Mouse (Mus musculus) neural tube, embryonic 15.5 days (tissue): ENCODE data around the gene Haghl. TPM values are rescaled to one million over a fixed set of nuclear protein-coding genes. Genes with fewer than 3 reads are reported as not detected.
A peak's percentile ranks its signal among the peaks of the same experiment; 100 is the strongest.

ENCODE experiments used
- ATAC-seq: fragments of 200-750 bp; cut with Nextera tagmentation; 2 replicates; pipeline ENCODE4 v1.8.0; 2017; ENCODE audit warnings: mild to moderate bottlenecking, moderate TSS enrichment, moderate library complexity; ENCODE audit not compliant: low FRiP score
- H3K27ac ChIP-seq: fragments of 300-500 bp; sonication (generic); replicated peaks from 2 replicates; pipeline ENCODE4 v1.5.1; 2015; ENCODE audit warnings: mild to moderate bottlenecking, inconsistent platforms
- H3K27me3 ChIP-seq: fragments of 300-500 bp; sonication (generic); replicated peaks from 2 replicates; pipeline ENCODE4 v1.6.1; 2015; ENCODE audit warnings: inconsistent platforms
- H3K36me3 ChIP-seq: fragments of 300-500 bp; sonication (generic); 2 replicates; pipeline ENCODE4 v1.6.1; 2015; ENCODE audit warnings: inconsistent platforms
- H3K4me1 ChIP-seq: fragments of 300-500 bp; sonication (generic); 2 replicates; pipeline ENCODE4 v1.6.1; 2015; ENCODE audit warnings: inconsistent platforms
- H3K4me2 ChIP-seq: fragments of 300-500 bp; sonication (generic); 2 replicates; pipeline ENCODE4 v1.6.1; 2015; ENCODE audit warnings: inconsistent platforms, mild to moderate bottlenecking, moderate library complexity
- H3K4me3 ChIP-seq: fragments of 300-500 bp; sonication (generic); replicated peaks from 2 replicates; pipeline ENCODE4 v1.5.1; 2015; ENCODE audit warnings: mild to moderate bottlenecking, inconsistent platforms
- H3K9ac ChIP-seq: fragments of 300-500 bp; sonication (generic); replicated peaks from 2 replicates; pipeline ENCODE4 v1.6.1; 2015; ENCODE audit warnings: mild to moderate bottlenecking, inconsistent platforms
- H3K9me3 ChIP-seq: fragments of 300-500 bp; sonication (generic); replicated peaks from 2 replicates; pipeline ENCODE4 v1.6.1; 2016; ENCODE audit warnings: inconsistent platforms
- WGBS: fragments of 180-500 bp; shearing (Covaris S2); methylation state at CpG from one replicate; pipeline ENCODE4 v1.1.7; 2015; ENCODE audit warnings: mixed read lengths; 5-methylcytosine and 5-hydroxymethylcytosine counted together
- polyA plus RNA-seq: library from polyadenylated mRNA; unstranded; fragments of >200 nt; fragmentation: Nextera tagmentation; extraction: Ambion mirVana; gene quantifications from 2 replicates; pipeline ENCODE4 v1.2.1, GENCODE M21; 2015

The Haghl gene
- polyA plus RNA-seq, 1 experiment from 2014 or later, result 153 TPM

DNA sequence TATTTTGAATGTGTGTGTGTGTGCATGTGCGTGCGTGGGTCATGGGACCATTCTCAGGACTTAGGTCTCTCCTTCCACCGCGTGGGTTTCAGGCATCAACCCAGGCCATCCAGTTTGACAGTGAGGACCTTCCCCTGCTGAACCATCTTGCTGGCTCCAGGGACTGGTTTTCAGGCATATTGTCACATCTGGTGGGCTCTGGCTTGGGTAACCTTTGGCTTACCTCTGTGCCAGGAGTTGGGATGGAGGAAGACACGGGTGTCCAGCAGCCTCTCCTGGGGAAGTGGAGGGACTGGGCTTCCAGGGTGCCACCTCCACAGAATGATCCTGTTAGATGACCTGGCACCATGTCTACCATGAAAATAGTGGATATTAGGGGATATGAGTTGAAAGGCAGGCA, 7.5 kb downstream of the Haghl start:
- Histone ChIP-seq H3K4me2 (no peak overlapping the region), H3K4me3 (no peak overlapping the region), H3K4me1 (peaks cover 27% of the 10 kb centered on the region), H3K27me3 (no peaks in the 10 kb centered on the region), H3K27ac (no peak overlapping the region), H3K9ac (no peak overlapping the region), H3K36me3 (peaks cover 34% of the 10 kb centered on the region), H3K9me3 (no peaks in the 10 kb centered on the region)
- no peak for ATAC-seq
- WGBS, result 94% methylated on average over 5 of the region's 5 CpGs

DNA sequence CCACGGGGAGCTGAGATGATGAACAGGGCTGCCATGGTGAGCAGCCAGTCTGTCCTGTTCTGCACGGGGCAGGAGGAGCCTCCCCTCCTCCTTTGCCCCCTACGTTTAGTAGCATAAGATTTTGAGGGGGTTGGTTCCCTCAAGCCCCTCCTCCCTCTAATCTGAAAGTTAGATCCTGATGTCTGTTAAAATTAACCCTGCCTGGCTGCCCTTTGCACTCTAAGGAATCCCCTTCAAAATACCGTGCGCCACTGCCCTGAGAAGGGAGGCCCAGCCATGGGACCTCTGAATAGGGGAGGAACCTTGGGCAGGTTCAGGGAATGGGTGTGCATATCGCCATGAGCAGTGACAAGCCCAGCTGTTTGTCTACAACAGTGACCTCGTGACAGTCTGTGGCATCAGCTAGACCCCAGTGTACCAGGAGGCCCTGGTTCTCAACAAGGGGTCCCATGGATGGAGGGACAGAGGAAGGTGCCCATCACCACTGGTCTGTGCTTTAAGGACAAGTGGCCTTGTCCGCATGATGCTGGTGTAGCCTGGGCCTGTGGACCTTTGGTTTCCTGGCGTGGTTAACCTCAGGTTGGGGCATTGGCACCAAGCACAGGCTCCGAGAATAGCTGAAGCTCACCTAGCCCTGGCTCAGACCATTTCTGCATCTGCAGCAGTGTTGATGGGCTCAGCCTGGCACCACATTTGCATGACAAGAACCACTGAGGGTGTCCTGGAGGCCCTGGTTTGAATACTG, 10.0 kb downstream of the Haghl start:
- ATAC-seq, result no peak

DNA sequence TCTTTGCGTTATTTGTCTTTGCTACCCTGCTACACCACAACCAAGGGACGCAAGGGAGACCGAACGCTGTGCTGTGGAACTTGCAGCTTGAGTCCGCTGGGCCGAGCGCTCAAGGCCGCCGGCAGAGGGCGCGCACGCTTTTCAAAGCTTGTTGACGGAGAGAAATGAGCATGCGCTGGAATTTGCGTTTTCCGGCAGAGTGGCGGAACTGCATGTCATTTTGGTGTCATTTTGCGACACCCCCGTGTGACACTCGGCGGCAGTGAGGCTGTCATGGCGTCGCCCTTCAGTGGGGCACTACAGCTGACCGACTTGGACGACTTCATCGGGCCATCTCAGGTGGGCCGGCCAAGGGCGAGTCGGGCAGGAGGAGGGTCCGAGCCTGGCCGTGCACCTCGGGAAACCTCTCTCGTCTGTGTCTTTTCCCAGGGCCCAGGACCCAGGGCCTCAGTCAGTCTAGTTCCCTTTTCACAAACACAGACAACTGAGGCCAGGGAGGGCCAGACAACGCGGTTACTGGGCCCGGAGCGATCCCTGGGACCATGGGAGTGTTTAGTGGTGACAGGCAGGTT, 11.8 kb downstream of the Haghl start, which contains the start of gene Narfl:
Gene Narfl (plus strand): TSS at position 228 of the 572 bp plus-strand sequence.
- peak within 1 kb of the TSS; percentile 73 for H3K4me2 ChIP-seq
- H3K9ac ChIP-seq, result peak within 1 kb of the TSS; percentile 86
- 0 out of 2 replicates have a peak, but pooled peaks cover 3% of the 10 kb centered on the region for H3K36me3 ChIP-seq
- H3K27ac ChIP-seq, result peak within 1 kb of the TSS; percentile 46; the same call in 1 of the 2 replicates
- WGBS, result under 1% methylated on average over 37 of the region's 37 CpGs
- H3K27me3 ChIP-seq, result peaks cover 6% of the 10 kb centered on the region; the same call in 1 of the 2 replicates
- H3K4me1 ChIP-seq, result peaks cover 21% of the 10 kb centered on the region
- H3K4me3 ChIP-seq, result peak within 1 kb of the TSS; percentile 80
- ATAC-seq, result peak; percentile 89
- no peaks in the 10 kb centered on the region for H3K9me3 ChIP-seq

More for the DNA sequence above, 10.0 kb downstream of the Haghl start:
- H3K4me2 ChIP-seq, result no peak overlapping the region
- no peaks in the 10 kb centered on the region for H3K9me3 ChIP-seq
- H3K36me3 ChIP-seq, result 0 out of 2 replicates have a peak, but pooled peaks cover 9% of the 10 kb centered on the region
- H3K4me3 ChIP-seq, result no peak overlapping the region
- H3K9ac ChIP-seq, result no peak overlapping the region
- no peaks in the 10 kb centered on the region; the same call in 1 of the 2 replicates for H3K27me3 ChIP-seq
- peaks cover 21% of the 10 kb centered on the region for H3K4me1 ChIP-seq
- H3K27ac ChIP-seq, result no peak overlapping the region
- WGBS, result 85% methylated on average over 10 of the region's 10 CpGs

DNA sequence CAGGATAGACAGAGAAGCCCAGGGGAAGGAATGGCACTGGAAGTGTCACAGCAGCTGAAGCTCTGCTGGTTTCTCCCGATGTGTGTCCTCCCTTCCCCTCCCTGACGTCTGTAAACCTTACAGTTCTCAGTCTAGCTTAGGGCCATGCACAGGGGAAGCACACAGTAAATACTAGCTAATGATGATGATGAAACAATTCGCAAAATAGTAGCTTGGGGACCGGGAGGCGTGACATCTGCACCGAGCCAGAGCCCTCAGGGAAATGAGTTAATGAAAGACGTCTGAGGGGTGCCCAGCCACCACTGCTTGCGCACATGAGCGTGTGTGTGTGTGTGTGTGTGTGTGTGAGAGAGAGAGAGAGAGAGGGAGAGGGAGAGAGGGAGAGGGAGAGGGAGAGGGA, 16.1 kb downstream of the Haghl start:
- no peak overlapping the region for H3K9ac ChIP-seq
- no peak for ATAC-seq
- H3K27ac ChIP-seq, result no peak overlapping the region
- no peak overlapping the region for H3K4me2 ChIP-seq
- WGBS, result 40% methylated on average over 9 of the region's 9 CpGs
- no peak overlapping the region for H3K4me3 ChIP-seq
- H3K36me3 ChIP-seq, result no peaks in the 10 kb centered on the region
- peaks cover 10% of the 10 kb centered on the region for H3K4me1 ChIP-seq
- no peaks in the 10 kb centered on the region for H3K9me3 ChIP-seq
- peaks cover 28% of the 10 kb centered on the region for H3K27me3 ChIP-seq

DNA sequence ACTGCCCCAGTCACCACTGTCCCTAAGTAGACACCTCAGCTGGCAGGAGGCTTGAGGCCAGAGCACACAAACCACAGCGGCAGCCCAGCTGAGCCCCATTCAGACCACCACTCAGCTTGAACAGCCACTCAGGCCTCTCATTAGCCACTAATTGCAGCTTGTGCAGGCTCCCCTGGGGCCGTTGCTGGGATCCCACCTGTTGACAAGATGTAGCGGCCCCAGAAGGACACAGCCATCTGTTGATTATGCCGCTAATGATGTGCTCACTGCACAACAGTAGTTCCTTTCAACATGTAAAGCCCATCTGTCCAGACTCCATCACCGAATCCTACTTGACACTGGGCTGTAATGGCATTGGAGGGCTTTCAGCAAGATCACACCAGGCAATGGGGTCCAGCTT, 19.6 kb downstream of the Haghl start:
- Histone ChIP-seq H3K27me3 (peaks cover 28% of the 10 kb centered on the region), H3K4me1 (no peaks in the 10 kb centered on the region), H3K9ac (no peak overlapping the region), H3K4me3 (no peak overlapping the region), H3K9me3 (no peaks in the 10 kb centered on the region), H3K27ac (no peak overlapping the region), H3K4me2 (no peak overlapping the region), H3K36me3 (no peaks in the 10 kb centered on the region)
- no peak for ATAC-seq
- WGBS, result 25% methylated on average over 5 of the region's 5 CpGs

DNA sequence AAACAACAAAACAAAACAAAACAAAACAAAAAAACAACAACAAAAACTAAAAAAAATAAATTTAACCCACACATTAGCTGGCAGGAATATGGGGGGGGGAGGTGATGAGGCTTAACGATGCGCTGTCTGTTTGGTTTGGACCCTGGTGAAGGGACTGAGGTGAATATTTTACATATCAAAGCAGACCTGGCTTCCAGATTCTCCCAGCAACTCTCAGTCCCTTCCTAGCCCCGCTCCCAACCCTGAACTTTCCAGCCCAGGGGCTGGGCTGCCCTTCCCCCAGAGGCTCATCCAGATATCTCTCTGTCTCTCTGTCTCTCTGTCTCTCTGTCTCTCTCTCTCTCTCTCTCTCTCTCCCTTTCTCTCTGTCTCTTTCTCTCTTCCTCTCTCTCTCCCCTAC, 22.9 kb downstream of the Haghl start:
- 36% methylated on average over 3 of the region's 3 CpGs for WGBS
- ATAC-seq, result no peak
- Histone ChIP-seq H3K4me2 (no peak overlapping the region), H3K9ac (no peak overlapping the region), H3K27me3 (peaks cover 14% of the 10 kb centered on the region), H3K4me3 (no peak overlapping the region), H3K9me3 (no peaks in the 10 kb centered on the region), H3K27ac (no peak overlapping the region), H3K36me3 (no peaks in the 10 kb centered on the region), H3K4me1 (no peaks in the 10 kb centered on the region)

DNA sequence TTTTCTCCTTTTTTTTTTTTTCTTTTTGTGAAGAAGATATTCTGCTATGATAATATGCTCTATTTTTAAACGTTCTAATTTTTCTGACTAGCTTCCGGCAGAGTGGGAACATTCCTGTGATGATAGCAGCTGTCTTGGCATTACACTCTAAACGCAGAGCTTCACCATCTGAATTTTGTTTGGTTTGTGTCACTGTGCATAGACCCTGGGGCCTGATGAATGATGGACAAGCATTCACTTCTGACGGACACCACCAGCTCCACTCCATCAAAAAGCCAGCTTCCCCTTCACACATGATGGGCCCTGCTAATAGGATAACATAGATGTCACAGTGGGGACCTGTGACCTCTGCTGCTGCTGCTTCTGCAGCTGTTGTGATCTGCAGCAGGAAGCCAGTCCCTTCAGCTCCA, 23.9 kb downstream of the Haghl start:
- Histone ChIP-seq H3K9ac (no peak overlapping the region), H3K27me3 (peaks cover 6% of the 10 kb centered on the region), H3K9me3 (no peaks in the 10 kb centered on the region), H3K27ac (no peak overlapping the region), H3K36me3 (no peaks in the 10 kb centered on the region), H3K4me2 (no peak overlapping the region), H3K4me1 (no peaks in the 10 kb centered on the region), H3K4me3 (no peak overlapping the region)
- ATAC-seq, result no peak
- 65% methylated on average over 4 of the region's 4 CpGs for WGBS

DNA sequence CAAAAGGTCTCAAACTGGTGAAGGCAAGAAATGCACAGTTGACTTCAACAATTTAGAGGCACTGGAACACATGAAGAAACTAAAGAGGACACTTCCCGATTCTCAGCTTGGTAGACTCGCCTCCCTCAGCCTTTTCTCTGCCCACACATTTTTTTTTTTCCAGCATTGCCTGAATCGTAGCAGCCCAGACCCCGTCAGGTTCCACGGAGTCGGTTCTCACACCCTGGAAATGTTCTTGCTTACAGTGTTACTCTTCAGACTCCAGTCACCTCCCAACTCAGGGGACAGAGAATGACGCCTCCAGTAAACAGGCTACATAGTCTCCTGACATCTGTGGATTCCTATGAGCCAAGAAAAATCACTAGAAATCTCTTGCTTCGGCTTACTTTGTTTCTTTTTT, 25.3 kb downstream of the Haghl start:
- H3K27ac ChIP-seq, result no peak overlapping the region
- no peaks in the 10 kb centered on the region for H3K4me1 ChIP-seq
- H3K4me2 ChIP-seq, result no peak overlapping the region
- H3K36me3 ChIP-seq, result no peaks in the 10 kb centered on the region
- H3K9me3 ChIP-seq, result no peaks in the 10 kb centered on the region
- WGBS, result 78% methylated on average over 8 of the region's 8 CpGs
- H3K9ac ChIP-seq, result no peak overlapping the region
- no peak for ATAC-seq
- H3K27me3 ChIP-seq, result no peaks in the 10 kb centered on the region
- no peak overlapping the region for H3K4me3 ChIP-seq

DNA sequence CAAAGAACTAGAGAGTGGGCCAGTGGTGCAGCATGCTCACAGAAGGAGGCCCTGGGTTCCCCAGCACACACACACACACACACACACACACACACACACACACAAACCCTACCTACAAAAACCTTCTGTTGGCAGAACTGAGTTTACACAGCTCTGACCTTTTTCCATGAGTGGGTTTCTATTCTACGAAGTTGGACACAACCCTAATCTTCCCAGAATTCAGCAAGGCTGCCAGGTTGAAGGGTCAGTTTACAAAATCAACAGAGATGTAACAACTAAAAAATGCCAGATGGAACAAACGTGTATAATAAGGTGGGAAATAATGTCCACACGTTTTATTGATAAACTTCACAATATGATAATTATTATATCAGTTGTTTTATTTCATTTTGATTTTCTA, 27.8 kb downstream of the Haghl start:
- Histone ChIP-seq H3K27me3 (no peaks in the 10 kb centered on the region), H3K4me2 (no peak overlapping the region), H3K27ac (no peak overlapping the region), H3K4me3 (no peak overlapping the region), H3K36me3 (no peaks in the 10 kb centered on the region), H3K9me3 (no peaks in the 10 kb centered on the region), H3K4me1 (no peaks in the 10 kb centered on the region), H3K9ac (no peak overlapping the region)
- WGBS, result 74% methylated on average over 3 of the region's 3 CpGs
- ATAC-seq, result no peak

DNA sequence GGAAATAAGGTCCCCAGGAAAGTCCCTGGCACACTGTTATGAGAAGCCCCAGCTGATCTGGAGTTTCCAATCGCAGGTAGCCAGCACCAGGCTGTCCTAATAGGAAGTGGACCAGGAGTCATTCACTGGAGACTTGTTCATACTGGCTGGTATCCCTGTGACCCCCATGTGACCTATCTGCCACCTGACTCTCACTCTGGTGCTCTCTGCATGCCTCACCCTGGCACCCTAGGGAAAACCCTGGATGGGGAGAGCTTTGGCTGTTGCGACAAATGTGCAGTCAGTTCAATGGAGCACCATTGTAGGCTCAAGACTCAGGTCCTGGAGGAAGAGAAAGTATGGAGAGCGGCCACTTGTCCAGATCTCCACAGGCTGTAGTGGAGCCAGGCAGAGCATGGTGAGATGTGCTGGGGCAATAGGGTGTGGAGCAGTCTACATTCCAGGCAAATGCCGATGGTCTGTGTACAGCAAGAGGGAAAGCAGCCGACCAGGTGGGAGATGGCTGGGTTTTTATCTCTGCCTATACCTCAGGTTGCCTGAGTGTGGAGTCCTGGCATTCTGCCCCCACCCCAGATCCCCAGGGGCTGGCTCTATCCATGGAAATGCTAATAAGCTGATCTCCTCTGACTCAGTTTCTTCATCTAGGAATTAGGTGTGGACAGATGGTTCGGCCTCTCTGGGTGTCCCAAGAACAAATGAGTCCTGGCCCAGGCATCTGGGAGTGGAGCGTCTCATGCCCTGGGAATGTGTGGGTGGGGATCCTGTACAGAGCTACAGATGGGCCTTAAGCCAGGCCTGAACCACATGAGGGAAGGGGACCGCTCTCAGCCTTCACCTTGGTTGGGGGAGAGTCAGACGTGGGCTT, 28.9 kb downstream of the Haghl start:
- Histone ChIP-seq H3K4me3 (no peak overlapping the region), H3K27me3 (no peaks in the 10 kb centered on the region), H3K9me3 (no peaks in the 10 kb centered on the region), H3K9ac (no peak overlapping the region), H3K27ac (no peak overlapping the region), H3K4me2 (no peak overlapping the region), H3K36me3 (no peaks in the 10 kb centered on the region), H3K4me1 (peaks cover 2% of the 10 kb centered on the region)
- 81% methylated on average over 9 of the region's 9 CpGs for WGBS
- ATAC-seq, result no peak

DNA sequence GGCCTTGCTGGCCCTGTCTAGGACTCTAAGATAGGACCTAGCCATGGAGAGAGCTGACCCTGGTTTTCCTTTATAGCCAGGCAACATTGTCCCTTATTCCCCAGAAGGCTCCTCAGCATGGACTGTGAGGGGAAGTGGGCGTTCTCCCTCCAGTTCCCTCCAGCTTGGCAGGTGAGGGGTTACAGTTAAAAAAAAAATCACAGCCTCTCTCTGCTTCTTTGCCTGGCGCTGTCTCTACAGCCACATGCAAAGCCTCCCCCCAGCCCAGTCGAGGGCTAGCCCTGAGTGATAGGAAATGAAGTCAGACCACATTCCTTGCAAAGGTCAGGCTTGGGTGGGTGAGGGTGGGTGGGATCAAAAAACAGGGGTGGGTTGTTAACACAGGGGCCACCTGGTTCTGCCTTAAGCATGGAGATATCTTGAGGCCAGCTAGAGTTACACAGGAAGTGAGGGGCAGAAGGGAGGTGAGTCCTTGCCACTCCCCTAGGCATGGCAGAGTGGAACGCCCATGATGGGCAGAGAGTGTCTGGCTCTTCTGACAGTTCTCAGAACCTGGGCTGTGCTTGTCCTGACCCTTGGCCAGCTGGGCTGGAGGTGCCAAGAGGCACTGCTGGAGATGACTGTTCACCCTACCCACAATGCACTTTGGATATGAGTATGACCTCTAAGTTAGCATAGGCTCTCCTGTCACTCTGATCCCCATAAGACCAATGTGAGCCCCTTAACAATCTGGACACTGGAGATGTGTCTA, 29.7 kb downstream of the Haghl start:
- Histone ChIP-seq H3K4me1 (peaks cover 6% of the 10 kb centered on the region), H3K9ac (no peak overlapping the region), H3K4me3 (no peak overlapping the region), H3K27ac (no peak overlapping the region), H3K36me3 (no peaks in the 10 kb centered on the region), H3K4me2 (no peak overlapping the region), H3K27me3 (no peaks in the 10 kb centered on the region), H3K9me3 (no peaks in the 10 kb centered on the region)
- WGBS, result 61% methylated on average over 4 of the region's 4 CpGs
- ATAC-seq, result no peak
